Mouse (Mus musculus): ENCODE measurements around the gene Cyp2c38.
"Not testable (repeated sequence)": the region's sequence is repeated elsewhere in the genome, so short reads cannot be mapped to it uniquely, and the experiment has no call there.

Cyp2c38 gene

GRCm38 (mm10) chr19:39462941-39463340 lies at the start of gene Cyp2c38:
Cyp2c38 (minus strand) TSS chr19:39463075.
- in situ Hi-C loops (cut with MboI, MseI), result no loop called here

GRCm38 (mm10) chr19:39510534-39510933 lies 47.7 kb upstream of the Cyp2c38 start, which contains the start of gene Cyp2c39:
Cyp2c39 (plus strand) TSS chr19:39510862.
- in situ Hi-C loops (cut with MboI, MseI), result no loop called here

GRCm38 (mm10) chr19:39509533-39509932 lies 46.7 kb upstream of the Cyp2c38 start:
- in situ Hi-C loops (cut with MboI, MseI), result no loop called here

- in situ Hi-C loops (cut with MboI, MseI), result no loop called here
These were observed 43.5 kb upstream of the Cyp2c38 start for GRCm38 (mm10) chr19:39506341-39506740.

DNA sequence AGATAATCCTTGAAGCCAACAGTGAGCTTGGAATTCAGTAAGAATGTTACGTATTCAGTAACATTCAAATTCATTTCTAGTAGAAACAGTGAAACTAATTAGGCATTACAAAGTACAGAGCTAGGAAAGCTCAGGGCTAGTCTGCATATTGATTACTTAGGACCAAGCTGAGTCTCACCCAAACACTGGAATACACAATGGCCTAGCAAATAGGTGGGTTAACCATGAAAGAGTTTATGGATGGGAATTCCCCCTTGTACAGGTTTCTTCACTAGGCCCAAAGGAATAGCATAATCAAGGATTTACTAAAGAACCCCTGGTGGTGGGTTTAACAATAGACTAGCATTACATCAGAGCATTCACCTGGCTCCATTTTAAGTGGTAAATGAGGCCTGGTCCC lies 21.1 kb upstream of the Cyp2c38 start:
- in situ Hi-C loops (cut with MboI, MseI), result not testable (repeated sequence)

GRCm38 (mm10) chr19:39463923-39464322 lies 1.0 kb upstream of the Cyp2c38 start:
- in situ Hi-C loops (cut with MboI, MseI), result no loop called here
